Mouse (Mus musculus) erythroblast, embryonic 14.5 days (primary cell): ENCODE measurements around the gene Wdr75.

ENCODE experiments used
- GATA1 ChIP-seq: IDR thresholded peaks from 2 replicates; pipeline ENCODE4 v1.6.1; 2012; ENCODE audit warnings: low read length, inconsistent platforms, mixed read lengths
- TAL1 ChIP-seq: IDR thresholded peaks from 3 replicates; pipeline ENCODE4 v1.6.1; 2012; ENCODE audit warnings: low read length, inconsistent platforms, mixed read lengths

DNA sequence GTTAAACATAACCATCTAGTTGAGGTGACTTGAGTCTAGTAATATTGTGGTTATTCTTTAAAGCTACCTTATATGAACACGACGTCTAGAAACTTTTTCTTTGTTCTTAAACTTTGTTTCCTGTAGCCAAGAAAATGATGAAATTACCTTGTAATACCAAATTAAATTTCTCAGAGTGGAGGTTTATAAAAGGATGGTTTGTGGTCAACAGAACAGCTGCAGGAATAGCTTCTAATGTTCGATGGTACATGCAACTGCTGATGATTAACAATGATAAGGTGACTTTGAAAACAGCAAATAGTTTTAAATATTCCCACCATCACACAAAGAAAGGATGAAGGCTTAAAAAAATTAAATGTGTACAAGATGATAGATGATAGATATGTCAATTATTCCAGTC lies 30.7 kb downstream of the Wdr75 start:
- TF ChIP-seq GATA1 (no peak), TAL1 (no peak)
